Mouse (Mus musculus) forebrain, embryonic 11.5 days (tissue): Measurements from ENCODE around the gene Preb. TPM values are rescaled to one million over a fixed set of nuclear protein-coding genes. Genes with fewer than 3 reads are reported as not detected.

Source experiments
- ATAC-seq: fragments of 200-750 bp; cut with Nextera tagmentation; replicated peaks from 2 replicates; pipeline ENCODE4 v1.8.0; 2017; ENCODE audit warnings: moderate TSS enrichment; ENCODE audit not compliant: low FRiP score
- DNase-seq: peaks from one replicate; pipeline ENCODE4 v3.0.0-alpha.2; 2017; ENCODE audit warnings: low spot score
- H3K27ac ChIP-seq: fragments of 300-500 bp; sonication (generic); 2 replicates; pipeline ENCODE4 v1.5.1; 2014; ENCODE audit warnings: low read depth, low read length
- H3K27me3 ChIP-seq: fragments of 300-500 bp; sonication (generic); 2 replicates; pipeline ENCODE4 v1.6.1; 2014; ENCODE audit warnings: mild to moderate bottlenecking, low read length, mixed read lengths; ENCODE audit not compliant: control insufficient read depth, insufficient read depth
- H3K36me3 ChIP-seq: fragments of 300-500 bp; sonication (generic); 2 replicates; pipeline ENCODE4 v1.6.1; 2014; ENCODE audit warnings: mild to moderate bottlenecking, low read length, moderate library complexity, mixed read lengths; ENCODE audit not compliant: control insufficient read depth, insufficient read depth
- H3K4me1 ChIP-seq: fragments of 300-500 bp; sonication (generic); replicated peaks from 2 replicates; pipeline ENCODE4 v1.6.1; 2014; ENCODE audit warnings: low read length, mixed read lengths; ENCODE audit not compliant: control insufficient read depth, insufficient read depth
- H3K4me2 ChIP-seq: fragments of 300-500 bp; sonication (generic); 2 replicates; pipeline ENCODE4 v1.6.1; 2014; ENCODE audit warnings: low read depth, mild to moderate bottlenecking, low read length, moderate library complexity, mixed read lengths; ENCODE audit not compliant: severe bottlenecking
- H3K4me3 ChIP-seq: fragments of 300-500 bp; sonication (generic); 2 replicates; pipeline ENCODE4 v1.5.1; 2014; ENCODE audit warnings: low read depth, low read length
- H3K9ac ChIP-seq: fragments of 300-500 bp; sonication (generic); 2 replicates; pipeline ENCODE4 v1.6.1; 2014; ENCODE audit warnings: low read length
- H3K9me3 ChIP-seq: fragments of 300-500 bp; sonication (generic); 2 replicates; pipeline ENCODE4 v1.6.1; 2016; ENCODE audit warnings: low read length, mixed read lengths; ENCODE audit not compliant: control insufficient read depth
- WGBS: fragments of 180-500 bp; shearing (Covaris S2); extraction: QIAGEN DNeasy Blood & Tissue Kit; methylation state at CpG from one replicate; pipeline ENCODE4 v1.1.7; 2014; 5-methylcytosine and 5-hydroxymethylcytosine counted together
- polyA plus RNA-seq: library from polyadenylated mRNA; unstranded; fragments of >200 nt; fragmentation: Nextera tagmentation; extraction: Ambion mirVana; gene quantifications from 2 replicates; pipeline ENCODE4 v1.2.1, GENCODE M21; 2014

Preb gene
- polyA plus RNA-seq, 1 experiment from 2014 or later: 106 TPM

GRCm38 (mm10) chr5:30921256-30922033 is 38.7 kb downstream of the Preb start, which contains the start of gene Khk:
Gene Khk (plus strand): TSS chr5:30921431.
- Histone ChIP-seq H3K9me3 (no peaks in the 10 kb centered on the region), H3K9ac (peak within 1 kb of the TSS; percentile 65), H3K36me3 (no peaks in the 10 kb centered on the region), H3K4me2 (peak within 1 kb of the TSS; percentile 77), H3K27me3 (no peaks in the 10 kb centered on the region), H3K4me1 (peaks cover 10% of the 10 kb centered on the region), H3K4me3 (peak within 1 kb of the TSS; percentile 45), H3K27ac (peak within 1 kb of the TSS; percentile 71; the same call in 1 of the 2 replicates)
- DNase-seq: peak; percentile 98
- WGBS: 1% methylated on average over 37 of the region's 40 CpGs
- ATAC-seq: peak; percentile 78

DNA sequence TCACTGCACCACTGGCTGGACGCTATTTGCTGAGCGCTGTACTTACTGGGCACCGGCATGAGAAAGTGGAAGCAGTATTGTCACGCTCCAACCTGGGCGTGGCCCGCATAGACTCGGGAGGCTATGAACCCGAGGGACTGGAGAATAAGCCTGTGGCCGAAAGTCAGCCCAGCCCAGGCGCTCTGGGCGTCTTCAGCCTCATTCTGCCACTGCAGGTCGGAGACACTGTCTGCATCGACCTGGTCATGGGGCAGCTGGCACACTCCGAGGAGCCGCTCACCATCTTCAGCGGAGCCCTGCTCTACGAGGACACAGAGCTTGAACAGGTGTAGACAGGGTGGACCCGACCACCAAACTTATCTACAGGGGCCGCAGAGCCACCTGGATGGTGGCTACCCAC is 39.5 kb downstream of the Preb start:
- 66% methylated on average over 19 of the region's 19 CpGs for WGBS
- Histone ChIP-seq H3K27ac (no peak overlapping the region), H3K9me3 (no peaks in the 10 kb centered on the region), H3K27me3 (no peaks in the 10 kb centered on the region), H3K4me3 (no peak overlapping the region), H3K4me2 (0 out of 2 replicates have a peak overlapping the region, but pooled peaks have one; percentile 77), H3K4me1 (peaks cover 13% of the 10 kb centered on the region), H3K9ac (no peak overlapping the region; the same call in 1 of the 2 replicates), H3K36me3 (no peaks in the 10 kb centered on the region)
- DNase-seq (peak; percentile 55), ATAC-seq (peak; percentile 11)

DNA sequence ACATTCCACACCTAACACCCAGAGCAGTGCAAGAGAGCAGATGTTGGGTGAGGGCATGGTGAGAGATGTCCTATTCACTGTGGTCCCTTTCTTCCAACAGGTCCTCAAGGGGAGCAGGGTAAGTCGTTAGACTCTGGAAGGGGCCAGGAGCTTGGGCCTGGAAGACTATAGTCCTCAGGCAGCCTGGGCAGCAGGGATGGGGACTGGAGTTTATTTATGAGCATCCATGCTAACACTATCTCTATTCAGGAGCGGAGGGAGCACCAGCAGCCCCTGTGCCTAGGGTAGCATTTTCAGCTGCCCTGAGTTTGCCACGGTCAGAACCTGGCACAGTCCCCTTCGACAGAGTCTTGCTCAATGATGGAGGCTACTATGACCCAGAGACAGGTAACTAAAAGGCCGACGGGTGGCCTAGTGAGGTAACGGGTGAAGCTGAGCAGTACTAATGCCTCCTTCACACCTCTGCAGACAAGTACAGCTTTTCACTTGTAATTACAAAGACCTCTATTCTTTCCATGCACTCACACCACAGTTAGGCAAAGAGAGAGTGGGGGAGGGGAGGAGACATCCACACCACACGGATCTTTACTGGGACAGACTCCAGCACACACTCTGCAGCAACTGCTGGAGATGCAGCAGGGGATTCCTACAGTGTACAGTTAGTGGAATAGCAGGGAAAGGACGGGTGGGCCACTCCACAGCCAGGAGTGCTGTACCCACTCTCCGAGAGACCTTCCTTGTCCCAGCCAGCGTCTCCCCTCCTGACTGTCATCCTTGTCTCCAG is 40.1 kb downstream of the Preb start:
- 67% methylated on average over 11 of the region's 11 CpGs for WGBS
- Histone ChIP-seq H3K9ac (peak overlapping the region; percentile 24; the same call in 1 of the 2 replicates), H3K4me1 (peaks cover 14% of the 10 kb centered on the region), H3K27ac (no peak overlapping the region), H3K4me3 (no peak overlapping the region), H3K27me3 (no peaks in the 10 kb centered on the region), H3K9me3 (no peaks in the 10 kb centered on the region), H3K4me2 (no peak overlapping the region), H3K36me3 (no peaks in the 10 kb centered on the region)
- DNase-seq (no peak), ATAC-seq (no peak)

- H3K27me3 ChIP-seq: no peaks in the 10 kb centered on the region
- ATAC-seq (no peak), DNase-seq (no peak)
- peaks cover 17% of the 10 kb centered on the region for H3K4me1 ChIP-seq
- no peak overlapping the region for H3K27ac ChIP-seq
- WGBS: 80% methylated on average over 8 of the region's 8 CpGs
- H3K4me3 ChIP-seq: no peak overlapping the region
- H3K36me3 ChIP-seq: no peaks in the 10 kb centered on the region
- no peak overlapping the region for H3K9ac ChIP-seq
- H3K9me3 ChIP-seq: no peaks in the 10 kb centered on the region
- H3K4me2 ChIP-seq: no peak overlapping the region
These were observed 41.5 kb downstream of the Preb start for GRCm38 (mm10) chr5:30918691-30919090.

- no peak for ATAC-seq
- no peak overlapping the region for H3K9ac ChIP-seq
- H3K27me3 ChIP-seq: no peaks in the 10 kb centered on the region
- no peak for DNase-seq
- H3K4me1 ChIP-seq: peaks cover 19% of the 10 kb centered on the region
- 83% methylated on average over 31 of the region's 31 CpGs for WGBS
- no peaks in the 10 kb centered on the region for H3K36me3 ChIP-seq
- H3K27ac ChIP-seq: no peak overlapping the region
- no peak overlapping the region for H3K4me2 ChIP-seq
- no peak overlapping the region for H3K4me3 ChIP-seq
- H3K9me3 ChIP-seq: no peaks in the 10 kb centered on the region
These were observed 42.1 kb downstream of the Preb start for GRCm38 (mm10) chr5:30917891-30918670.

DNA sequence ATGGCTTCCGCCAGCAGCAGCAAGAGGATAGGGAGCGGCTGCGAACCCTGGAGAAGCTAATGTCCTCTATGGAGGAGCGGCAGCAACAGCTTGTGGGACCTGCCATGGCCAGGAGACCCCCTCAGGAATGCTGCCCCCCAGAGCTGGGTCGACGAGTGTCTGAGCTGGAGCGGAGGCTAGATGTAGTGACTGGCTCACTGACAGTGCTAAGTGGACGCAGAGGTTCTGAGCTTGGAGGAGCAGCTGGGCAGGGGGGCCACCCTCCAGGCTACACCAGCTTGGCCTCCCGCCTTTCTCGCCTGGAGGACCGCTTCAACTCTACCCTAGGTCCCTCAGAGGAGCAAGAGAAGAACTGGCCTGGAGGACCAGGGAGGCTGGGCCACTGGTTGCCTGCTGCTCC is 42.8 kb downstream of the Preb start:
- Histone ChIP-seq H3K9me3 (no peaks in the 10 kb centered on the region), H3K4me2 (no peak overlapping the region), H3K36me3 (no peaks in the 10 kb centered on the region), H3K27me3 (no peaks in the 10 kb centered on the region), H3K4me1 (peaks cover 19% of the 10 kb centered on the region), H3K27ac (no peak overlapping the region), H3K9ac (no peak overlapping the region), H3K4me3 (no peak overlapping the region)
- 94% methylated on average over 11 of the region's 11 CpGs for WGBS
- DNase-seq: no peak
- ATAC-seq: no peak

- 90% methylated on average over 9 of the region's 9 CpGs for WGBS
- Histone ChIP-seq H3K27me3 (no peaks in the 10 kb centered on the region), H3K36me3 (no peaks in the 10 kb centered on the region), H3K27ac (no peak overlapping the region), H3K4me3 (no peak overlapping the region), H3K4me2 (no peak overlapping the region), H3K4me1 (peaks cover 17% of the 10 kb centered on the region), H3K9ac (no peak overlapping the region), H3K9me3 (no peaks in the 10 kb centered on the region)
- ATAC-seq (no peak), DNase-seq (no peak)
These were observed 43.3 kb downstream of the Preb start for GRCm38 (mm10) chr5:30916841-30917240.

- no peaks in the 10 kb centered on the region for H3K27me3 ChIP-seq
- ATAC-seq (peak; percentile 85), DNase-seq (peak; percentile 88)
- no peak overlapping the region for H3K9ac ChIP-seq
- no peaks in the 10 kb centered on the region for H3K36me3 ChIP-seq
- peak overlapping the region; percentile 34; the same call in 1 of the 2 replicates for H3K4me2 ChIP-seq
- H3K4me3 ChIP-seq: no peak overlapping the region; the same call in 1 of the 2 replicates
- peaks cover 16% of the 10 kb centered on the region; the same call in 1 of the 2 replicates for H3K4me1 ChIP-seq
- H3K27ac ChIP-seq: no peak overlapping the region
- WGBS: 7% methylated on average over 7 of the region's 7 CpGs
- H3K9me3 ChIP-seq: no peaks in the 10 kb centered on the region
These were observed 44.2 kb downstream of the Preb start for GRCm38 (mm10) chr5:30915974-30916433.
